Mouse (Mus musculus): ENCODE results near the gene Cnot6l.

DNA sequence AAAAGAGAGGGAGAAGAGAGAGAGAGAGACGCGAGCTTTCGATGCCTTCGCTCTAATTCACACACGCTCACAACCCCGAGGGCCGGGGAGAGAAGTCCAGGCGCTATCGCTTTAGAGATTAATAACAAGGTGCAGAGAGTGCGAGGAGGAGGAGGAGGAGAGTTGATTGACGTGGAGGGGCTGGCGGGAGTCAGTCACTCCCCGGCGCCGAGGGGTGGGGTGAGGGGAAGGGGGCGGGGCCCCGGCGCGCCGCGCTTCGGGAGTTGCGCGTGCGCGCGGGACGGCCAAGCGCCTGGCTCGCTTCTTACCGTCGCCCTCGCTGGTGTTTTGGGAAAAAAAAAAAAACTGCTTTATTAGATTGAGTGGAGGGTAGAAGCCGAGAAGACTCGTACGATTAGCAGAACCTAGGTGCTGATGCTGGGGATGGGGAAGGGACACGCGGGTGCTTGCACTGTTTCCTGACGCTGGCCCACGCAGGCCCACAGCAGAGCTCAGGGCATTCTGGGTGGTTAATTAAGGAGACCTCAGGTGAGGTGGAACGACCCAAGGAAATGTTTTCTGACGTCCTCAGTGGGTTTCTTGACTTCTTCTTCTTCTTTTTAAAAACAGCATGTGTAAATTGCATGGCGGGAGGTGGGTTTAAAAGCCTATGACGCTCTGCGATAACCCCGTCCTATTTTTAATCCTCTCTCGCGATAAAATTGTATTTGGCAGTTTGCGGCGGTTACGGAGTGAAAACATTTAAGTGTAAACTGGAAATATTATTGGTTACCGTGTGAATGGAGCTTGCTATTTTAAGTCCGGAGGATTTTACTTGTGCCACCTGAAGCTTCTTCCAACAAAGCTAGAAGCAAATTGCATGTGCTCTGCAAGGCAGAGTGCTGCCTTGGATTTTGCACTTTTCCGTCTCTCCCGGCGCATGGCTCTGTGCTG is 1.3 kb downstream of the Cnot6l start:
- TF ChIP-seq CTCF (IDR thresholded peaks at IDR 0.05; ENCODE audit: control insufficient read depth, insufficient read depth, insufficient replicate concordance, low read depth, low read length): no peak
- TF ChIP-seq POLR2A (IDR thresholded peaks at IDR 0.05; ENCODE audit: control insufficient read depth, low read depth, low read length): peak; percentile 63
